Mouse (Mus musculus) bone marrow, adult 2 months (tissue): ENCODE measurements around the gene Rnf180.
"Not testable (repeated sequence)": the region's sequence is repeated elsewhere in the genome, so short reads cannot be mapped to it uniquely, and the experiment has no call there.

Source experiments
- CTCF ChIP-seq: fragments of 200-500 bp; IDR thresholded peaks from 2 replicates; pipeline ENCODE4 v1.5.1; 2011; ENCODE audit warnings: low read length, control low read depth; ENCODE audit not compliant: control insufficient read depth, insufficient read depth
- POLR2A ChIP-seq: fragments of 200-500 bp; IDR thresholded peaks from 2 replicates; pipeline ENCODE4 v1.6.1; 2011; ENCODE audit warnings: low read depth, mild to moderate bottlenecking, control low read depth, low read length, borderline replicate concordance; ENCODE audit not compliant: control insufficient read depth

DNA sequence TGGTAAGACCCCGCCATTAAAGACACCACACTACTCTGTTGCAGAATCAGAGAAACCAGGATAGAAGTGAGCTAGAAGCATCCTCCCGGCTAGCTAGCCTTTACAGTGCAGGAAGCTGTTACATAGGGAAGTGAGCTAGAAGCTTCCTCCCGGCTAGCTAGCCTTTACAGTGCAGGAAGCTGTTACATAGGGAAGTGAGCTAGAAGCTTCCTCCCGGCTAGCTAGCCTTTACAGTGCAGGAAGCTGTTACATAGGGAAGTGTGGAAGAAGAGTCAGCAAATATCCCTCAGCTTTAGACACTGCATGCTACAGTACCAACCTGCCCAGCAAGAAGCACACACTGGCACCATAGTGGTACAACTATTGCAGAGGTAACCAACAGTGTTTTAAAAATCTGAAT is 15.9 kb upstream of the Rnf180 start:
- TF ChIP-seq CTCF, POLR2A: not testable (repeated sequence)
